Mouse (Mus musculus) hematopoietic stem cell, adult 5-6 weeks (primary cell): ENCODE results near the gene Dusp5. TPM values are rescaled to one million over a fixed set of nuclear protein-coding genes. Genes with fewer than 3 reads are reported as not detected.
"Not testable (repeated sequence)": the region's sequence is repeated elsewhere in the genome, so short reads cannot be mapped to it uniquely, and the experiment has no call there.

Experiments
- ATAC-seq, 2 experiments: fragments of 125-278 bp in 1 of 2; replicated peaks in 1 of 2; 2 replicates each; pipeline ENCODE4 v1.8.0; 2016 to 2017; ENCODE audit warnings: inconsistent platforms in 2 of 2, mild to moderate bottlenecking in 2 of 2, moderate number of reproducible peaks in 2 of 2, low read depth in 1 of 2, moderate TSS enrichment in 1 of 2; ENCODE audit not compliant: low FRiP score in 2 of 2, poor library complexity in 2 of 2, severe bottlenecking in 2 of 2, insufficient read depth in 1 of 2, low TSS enrichment in 1 of 2
- total RNA-seq: library from RNA; stranded (forward); fragments of 172-1452, 232-1000 nt; gene quantifications from 2 replicates; pipeline ENCODE4 v1.2.3, GENCODE M21; 2017

Dusp5 gene
- total RNA-seq, result 67.9 and 102 TPM in 2 replicates

DNA sequence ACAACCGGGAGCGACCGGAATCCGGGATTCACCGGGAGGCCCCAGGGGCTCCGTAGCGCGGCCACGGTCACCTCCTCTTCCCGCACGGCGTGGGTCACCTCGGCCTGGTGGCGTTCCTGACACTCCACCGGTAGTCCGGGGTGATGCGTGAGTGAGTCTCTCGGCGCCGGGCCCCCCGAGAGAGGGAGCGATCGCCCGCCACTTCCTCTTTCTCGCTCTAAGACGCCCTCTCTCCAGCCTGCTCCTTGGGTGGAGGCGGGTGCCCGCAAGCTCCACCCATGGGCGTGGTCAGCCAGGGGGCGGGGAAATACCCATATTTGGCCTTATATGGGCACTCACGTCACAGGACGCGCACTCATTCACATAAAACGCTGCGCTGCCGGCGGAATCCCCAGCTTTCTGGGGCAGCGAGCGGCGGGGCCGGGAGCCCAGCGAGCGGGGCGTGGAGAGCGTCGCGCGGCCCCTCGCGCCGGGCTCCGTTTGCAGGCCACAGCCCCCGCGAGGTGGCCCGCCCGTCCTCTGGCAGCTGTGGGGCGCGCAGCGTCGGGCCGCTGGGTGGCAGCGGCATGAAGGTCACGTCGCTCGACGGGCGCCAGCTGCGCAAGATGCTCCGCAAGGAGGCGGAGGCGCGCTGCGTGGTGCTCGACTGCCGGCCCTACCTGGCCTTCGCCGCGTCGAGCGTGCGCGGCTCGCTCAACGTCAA lies at the start of gene Dusp5:
Dusp5 (plus strand) TSS at position 358 of the 703 bp plus-strand sequence.
- ATAC-seq, result peak; percentile 91 to 93

DNA sequence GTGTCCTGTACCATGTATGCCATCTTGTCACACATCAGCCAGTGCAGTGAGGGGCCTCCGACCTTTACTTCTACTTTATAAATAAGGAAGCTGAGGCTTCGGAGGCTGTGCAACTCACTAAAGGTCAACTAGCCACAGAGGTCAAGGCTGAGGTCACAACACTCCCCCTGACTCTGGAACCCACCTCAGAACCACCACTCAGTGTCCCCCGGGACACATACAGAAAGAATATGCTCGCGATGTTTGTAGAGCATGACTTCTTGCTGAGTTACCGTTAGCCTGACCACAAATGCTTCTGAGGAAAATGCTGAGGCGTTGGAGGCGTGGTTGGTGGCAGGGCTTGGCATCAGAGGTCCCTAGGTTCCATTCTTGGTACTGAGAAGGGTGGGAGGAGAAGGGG lies 49.3 kb upstream of the Dusp5 start:
- ATAC-seq, result peak; percentile 66 to 80

DNA sequence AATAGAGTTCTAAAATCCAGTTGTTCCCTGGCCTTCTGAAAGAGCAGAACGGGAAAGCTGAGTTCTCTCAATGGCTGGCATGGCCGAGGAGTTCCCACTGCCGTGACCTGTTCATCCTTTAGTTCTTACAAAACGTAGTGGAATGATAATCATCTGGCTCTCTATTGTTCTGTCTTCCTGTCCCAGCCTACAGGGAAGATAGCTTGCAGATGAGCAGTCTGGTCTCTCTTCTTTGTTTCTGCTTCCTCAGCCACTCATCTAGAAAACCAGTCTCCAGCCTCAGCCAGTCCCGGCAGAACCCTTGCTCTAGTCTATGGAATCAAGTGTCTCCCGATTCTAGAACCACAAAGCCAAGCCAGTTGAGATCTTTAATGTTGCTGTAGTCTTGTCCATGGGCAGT lies 46.8 kb upstream of the Dusp5 start:
- no peak for ATAC-seq

DNA sequence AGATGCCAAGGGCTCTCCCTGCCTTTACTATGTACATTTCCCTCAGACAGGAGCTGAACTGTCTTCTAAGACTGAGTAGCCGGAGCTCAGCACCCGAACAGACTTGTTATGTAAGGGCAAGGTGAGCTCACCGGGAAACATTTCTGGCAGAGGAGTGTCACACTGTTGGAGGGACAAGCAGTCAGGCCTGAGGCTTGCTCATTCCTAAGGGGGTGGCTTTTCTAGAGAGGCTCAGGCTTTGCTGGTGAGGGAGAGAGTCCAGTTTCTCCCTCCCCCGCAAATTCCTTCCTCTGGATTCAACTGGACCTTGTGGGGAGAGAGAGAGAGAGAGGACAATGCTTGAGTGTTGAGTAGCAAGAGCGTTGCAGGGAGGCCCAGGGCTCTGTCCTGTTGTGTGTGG lies 46.4 kb upstream of the Dusp5 start:
- no peak for ATAC-seq

DNA sequence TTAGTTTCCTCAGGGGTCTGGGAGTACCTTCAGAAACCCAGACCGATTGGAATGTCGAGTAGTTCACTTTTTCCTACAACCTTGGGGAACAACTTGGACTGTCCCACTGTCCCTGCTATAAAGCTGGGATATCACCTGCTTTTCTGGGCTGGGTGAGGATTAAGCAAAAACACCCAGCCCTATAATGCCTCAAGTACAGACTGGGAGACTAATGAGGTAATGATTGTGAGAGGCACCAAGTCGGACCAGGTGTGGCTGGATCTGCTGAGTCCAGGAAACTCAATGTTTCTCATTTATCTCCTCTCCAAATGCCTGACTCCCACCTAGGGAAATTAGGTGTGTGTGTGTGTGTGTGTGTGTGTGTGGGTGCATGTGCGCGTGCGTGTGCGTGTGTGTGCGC lies 44.9 kb upstream of the Dusp5 start:
- ATAC-seq, result no peak

DNA sequence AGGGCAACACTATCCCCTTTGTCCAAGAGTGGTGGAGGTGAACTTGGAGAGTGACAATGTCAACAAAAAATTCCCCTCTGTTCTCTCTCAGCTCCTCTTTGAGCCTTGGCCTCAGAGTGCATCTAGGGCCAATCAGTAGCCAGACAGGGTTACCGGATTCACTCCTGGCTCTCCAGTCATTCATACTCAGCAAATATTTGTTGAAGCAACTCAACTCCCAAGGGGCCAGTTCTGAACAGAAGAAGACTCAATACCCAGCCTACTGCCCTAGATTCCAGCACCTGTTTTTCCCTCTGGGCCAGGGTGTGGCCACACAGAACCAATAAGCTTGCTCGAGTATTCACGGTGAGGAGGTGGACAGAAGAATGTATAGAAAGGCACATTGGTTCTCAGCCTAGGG lies 44.0 kb upstream of the Dusp5 start:
- ATAC-seq, result no peak

DNA sequence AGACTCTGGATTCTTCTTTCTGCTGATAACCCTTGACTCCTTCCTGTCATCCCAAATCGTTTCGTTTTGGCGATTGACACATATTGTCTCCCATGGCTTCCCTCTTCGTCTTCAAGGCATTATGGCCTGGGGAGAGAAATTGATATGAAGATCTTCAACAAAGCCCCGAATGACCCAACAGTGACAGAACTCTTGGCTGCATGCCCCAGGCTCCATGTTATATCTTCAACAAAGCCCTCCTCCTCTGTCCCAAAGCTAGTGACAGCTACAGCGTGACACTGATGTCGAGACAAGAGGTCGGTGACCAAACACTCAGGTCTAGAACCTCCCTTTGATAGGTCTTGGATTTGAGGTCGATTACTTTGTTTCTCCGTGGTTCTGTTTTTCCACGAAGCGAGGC lies 39.7 kb upstream of the Dusp5 start:
- no peak for ATAC-seq

DNA sequence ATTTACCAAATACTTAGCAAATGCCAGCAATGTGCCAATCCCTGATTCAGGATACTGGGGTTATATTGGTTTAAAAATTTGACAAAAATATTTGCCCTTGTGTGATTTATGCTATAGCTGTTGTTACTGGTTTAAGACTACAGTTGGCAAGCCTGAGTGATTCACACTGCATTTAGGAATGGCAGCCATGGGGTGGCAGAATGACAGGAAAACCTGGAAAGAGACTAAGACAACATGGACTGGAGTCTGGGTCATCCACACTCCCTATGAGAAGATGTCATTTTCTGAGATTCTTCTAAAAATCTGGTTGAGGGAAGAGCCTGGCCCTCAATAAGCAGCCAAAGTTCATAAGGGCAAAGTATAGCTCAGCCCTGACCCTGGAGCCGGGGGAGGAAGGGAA lies 39.0 kb upstream of the Dusp5 start:
- ATAC-seq, result no peak

DNA sequence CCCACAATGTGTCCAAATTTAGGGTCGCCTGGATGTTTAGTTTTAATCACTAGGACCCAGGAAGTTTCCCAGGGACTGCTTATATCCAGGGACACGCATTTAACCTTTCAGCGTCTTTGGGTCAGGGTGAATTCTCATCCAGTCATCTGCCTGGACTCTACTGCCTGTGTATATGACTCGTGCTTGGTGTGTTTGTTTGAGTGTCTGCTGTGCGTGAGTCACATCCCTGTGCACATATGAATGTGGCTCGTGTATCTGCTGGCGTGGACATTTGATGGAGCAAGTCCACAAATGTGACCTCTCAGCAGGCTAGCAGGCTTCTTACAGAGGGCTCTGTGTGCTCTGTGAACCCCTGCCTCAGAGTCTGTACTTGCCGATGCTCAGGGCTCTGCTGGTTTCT lies 38.0 kb upstream of the Dusp5 start:
- ATAC-seq, result no peak

DNA sequence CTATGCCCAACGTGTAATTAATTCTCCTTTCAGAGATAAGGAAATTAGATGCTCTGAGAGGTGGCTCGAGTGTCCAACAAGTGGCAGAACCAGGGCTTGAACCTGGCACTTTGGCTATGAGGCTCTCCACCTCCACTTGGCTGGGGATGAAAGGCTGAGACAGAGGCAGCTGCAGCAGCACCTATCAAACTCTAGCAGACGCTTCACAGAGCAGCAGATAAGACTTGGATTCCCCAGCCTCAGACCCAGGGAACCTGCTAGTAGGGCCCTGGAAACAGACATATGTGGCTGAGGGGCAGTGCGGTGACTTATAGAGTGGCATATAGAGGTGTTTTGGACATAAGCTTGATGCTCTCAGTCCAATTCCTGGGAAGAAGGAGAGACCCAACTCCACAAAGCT lies 36.4 kb upstream of the Dusp5 start:
- no peak for ATAC-seq

DNA sequence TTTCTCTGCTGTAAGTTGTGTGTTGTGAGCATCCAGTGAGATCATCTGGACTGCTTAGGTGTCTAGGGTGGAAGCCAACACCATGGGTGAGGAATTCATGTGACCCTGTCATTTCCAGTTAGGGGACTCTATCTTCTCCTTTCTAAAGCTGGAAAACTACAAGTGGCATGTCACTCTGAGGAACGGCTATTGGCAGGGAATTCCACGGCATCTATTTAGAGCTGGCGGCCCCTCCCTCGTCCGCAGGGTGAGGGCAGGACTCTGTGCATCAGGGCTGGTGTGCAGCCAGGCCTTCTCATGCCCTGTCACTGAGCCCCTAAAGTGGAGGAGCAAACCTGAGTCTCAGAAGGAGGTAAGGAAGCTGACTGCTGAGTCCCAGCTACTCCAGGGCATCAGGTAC lies 35.0 kb upstream of the Dusp5 start:
- ATAC-seq, result no peak

DNA sequence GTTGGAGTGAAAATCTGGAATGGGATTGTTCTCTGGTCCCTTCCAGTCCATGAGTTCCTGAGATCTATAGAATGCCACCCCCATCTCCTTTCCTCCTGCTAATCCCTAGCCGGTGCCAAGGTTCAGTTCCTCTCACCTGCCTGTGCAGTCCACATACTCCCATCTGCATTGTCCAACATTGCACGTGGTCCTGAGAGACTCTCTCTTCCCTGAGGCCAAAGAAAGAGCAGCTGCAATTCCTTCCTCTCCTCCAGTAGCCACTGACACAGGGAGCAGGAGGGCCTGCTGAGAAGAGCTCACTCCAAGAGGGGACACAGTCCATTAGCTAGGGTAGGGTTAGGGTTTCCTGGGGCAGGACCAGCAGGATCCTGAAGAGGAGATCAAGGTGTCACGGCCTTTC lies 31.0 kb upstream of the Dusp5 start:
- ATAC-seq, result no peak

DNA sequence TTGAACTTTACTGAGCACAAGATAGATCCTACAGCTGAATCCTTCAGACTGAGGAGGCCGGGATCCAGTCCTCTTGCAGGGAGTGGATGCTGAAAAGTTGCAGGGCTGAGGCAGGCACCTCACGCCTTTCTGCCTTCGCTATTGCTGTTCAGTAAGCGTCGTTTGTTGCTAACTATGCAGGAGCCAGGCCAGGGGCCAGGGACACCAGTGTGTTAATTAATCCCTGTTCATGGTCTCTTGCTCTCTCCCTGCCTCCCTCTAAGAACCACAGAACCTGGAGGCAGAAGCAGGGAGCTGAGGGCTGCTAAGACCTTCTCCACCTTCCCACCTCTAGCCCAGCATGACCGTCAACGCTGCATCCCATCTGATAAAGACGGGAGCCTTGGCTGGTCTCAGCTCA lies 29.9 kb upstream of the Dusp5 start:
- ATAC-seq, result no peak

DNA sequence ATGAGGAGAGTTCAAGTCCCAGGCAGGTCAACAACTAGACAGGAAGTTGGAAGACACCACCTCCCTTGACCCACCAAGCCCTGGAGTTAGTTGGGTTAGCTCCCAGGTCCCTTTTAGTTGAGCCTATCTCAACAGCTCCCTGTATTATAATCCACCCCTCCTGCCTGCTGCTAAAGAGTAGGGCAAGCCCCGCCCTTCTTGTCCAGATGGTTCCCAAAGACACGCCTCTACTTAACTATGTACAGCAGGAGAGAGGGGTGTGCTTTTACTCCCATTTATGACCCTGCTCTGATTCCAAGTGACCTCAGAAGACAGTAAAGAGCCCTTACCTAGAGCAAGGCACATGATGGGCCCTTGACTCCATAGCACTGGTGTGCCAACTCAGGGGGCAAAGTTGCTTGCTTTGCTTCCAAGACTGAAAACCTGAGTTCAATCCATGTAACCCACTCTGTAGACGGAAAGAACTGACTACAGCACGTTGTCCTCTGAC lies 29.4 kb upstream of the Dusp5 start:
- ATAC-seq, result no peak

DNA sequence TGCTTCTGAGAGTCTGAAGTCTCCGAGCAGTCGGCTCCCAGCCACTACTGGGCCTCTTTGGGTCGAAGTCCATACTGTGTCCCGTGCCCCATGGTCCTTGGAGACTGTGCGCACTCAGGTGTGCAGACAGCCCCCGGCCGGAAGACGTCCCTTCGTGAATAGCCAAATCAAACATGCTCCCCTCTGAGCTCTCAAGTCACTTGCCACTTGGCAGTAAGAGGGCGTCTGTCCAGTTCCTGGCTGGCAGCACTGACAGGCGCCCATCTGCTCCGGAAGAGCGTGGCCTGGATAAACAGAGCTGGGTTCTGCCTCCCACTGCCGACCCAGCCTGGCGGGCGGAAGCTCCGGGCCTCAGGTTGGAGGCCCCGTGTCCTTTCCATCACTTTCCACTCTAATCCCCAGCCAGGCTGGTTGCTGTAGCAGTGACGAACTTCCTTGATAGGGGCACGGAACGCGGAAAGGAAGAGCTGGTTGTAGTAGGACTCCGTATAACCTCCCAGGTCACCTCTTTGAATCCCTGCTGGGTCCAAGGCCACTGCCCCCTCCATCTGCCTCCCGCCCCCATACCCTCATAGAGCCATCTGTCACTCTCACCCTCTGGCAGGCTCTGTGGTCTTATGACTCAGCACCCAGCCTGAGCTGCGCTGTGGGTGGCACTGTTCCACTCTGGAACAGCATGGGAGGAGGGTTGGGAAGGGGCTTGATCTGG lies 28.5 kb upstream of the Dusp5 start:
- peak; percentile 59 to 60 for ATAC-seq

DNA sequence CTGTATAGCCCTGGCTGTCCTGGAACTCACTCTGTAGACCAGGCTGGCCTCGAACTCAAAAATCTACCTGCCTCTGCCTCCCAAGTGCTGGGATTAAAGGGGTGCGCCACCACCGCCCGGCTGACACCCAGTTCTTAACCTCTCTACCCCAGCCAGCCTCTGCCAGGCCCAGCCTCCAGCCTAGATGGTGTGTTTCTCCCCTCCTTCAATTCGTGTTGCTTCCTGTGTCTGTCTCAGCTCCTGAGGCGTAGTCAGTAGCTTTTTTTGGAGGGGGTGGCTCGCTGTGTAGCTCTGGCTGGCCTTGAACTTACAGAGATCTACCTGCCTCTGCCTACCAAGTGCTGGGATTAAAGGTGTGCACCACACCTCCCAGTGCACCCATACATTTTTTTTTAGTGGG lies 27.7 kb upstream of the Dusp5 start:
- ATAC-seq, result not testable (repeated sequence)

DNA sequence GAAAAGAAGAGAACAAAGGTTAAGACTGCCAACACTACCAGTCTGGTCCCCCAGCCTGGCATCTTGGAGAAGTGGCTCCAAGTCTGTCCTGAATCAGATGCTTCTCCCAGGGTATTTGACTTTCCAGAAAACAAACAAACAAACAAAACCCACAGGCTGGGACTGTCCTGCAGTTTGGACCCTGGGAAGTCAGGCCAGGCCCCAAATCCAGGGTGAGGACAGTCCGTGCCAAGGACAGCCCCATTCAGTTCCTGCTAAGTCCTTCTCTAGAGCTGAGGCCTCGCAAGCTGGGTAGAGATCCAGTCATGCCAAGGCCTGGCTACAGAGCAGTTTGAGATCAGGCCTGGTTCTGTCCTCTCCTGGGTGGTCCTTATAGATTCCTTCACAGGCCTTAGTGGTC lies 27.1 kb upstream of the Dusp5 start:
- ATAC-seq, result no peak

DNA sequence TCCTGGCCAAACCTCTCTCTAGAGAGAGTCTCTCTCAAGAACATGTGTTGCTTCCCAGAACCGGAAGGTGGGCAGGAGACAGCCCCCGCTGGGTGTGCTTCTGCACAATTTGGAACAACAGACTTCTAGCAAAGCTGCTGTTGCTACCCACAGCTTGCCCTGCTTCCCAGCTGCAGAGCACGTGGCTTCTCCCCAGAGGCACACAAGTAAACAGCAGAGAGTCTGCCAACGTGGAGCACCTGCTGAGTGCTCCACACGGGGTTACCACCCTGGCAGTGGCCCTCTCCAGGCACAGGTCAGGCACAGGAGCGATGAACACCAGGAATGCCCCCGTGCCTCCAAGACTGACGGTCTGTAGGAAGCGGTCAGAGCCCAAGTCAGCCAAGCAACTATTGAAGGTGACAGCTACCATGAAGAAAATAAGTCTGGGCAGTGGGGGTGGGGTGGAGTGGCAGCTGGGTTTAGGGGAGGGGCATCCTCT lies 26.0 kb upstream of the Dusp5 start:
- ATAC-seq, result peak in 1 of 2 experiments; percentile 27; a peak in 1 of 4 replicates

DNA sequence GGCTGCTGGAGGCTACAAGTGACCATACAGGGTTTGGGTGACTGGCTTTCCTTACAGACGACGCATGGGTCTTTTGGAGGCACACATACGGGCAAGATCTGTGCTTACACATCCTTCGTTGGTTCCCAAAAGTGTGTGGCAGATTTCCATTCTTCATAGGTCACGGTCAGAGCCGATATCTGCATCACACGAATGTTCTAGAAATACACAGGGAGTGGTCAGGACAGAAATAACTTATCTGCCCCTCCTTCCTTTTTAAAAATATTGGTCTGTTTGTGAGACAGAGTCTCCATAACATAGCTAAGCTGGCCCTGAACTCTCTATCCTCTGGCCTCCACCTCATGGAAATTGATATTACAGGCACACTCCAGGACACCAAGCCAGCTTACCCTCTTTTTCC lies 24.7 kb upstream of the Dusp5 start:
- no peak for ATAC-seq
